Mouse (Mus musculus): ENCODE data around the gene Gm3776. TPM values are rescaled to one million over a fixed set of nuclear protein-coding genes. Genes with fewer than 3 reads are reported as not detected.
"Not testable (repeated sequence)": the region's sequence is repeated elsewhere in the genome, so short reads cannot be mapped to it uniquely, and the experiment has no call there.

Gm3776 gene
- polyA plus RNA-seq, 1 experiment from 2014 or later, result 1.5 TPM

- H3K4me1 ChIP-seq (ENCODE audit: insufficient read depth, low read length); H3K27me3 ChIP-seq (ENCODE audit: insufficient read depth, low read length); H3K9me3 ChIP-seq (ENCODE audit: low read length); H3K27ac ChIP-seq (ENCODE audit: low read length); H3K36me3 ChIP-seq (ENCODE audit: insufficient read depth, low read length); H3K4me3 ChIP-seq (ENCODE audit: low read length); ATAC-seq (ENCODE audit: low FRiP score, low TSS enrichment); H3K4me2 ChIP-seq (replicated peaks; ENCODE audit: low read depth, low read length); H3K9ac ChIP-seq (replicated peaks; ENCODE audit: low read length): not testable (repeated sequence)
- 66% methylated on average over 3 of the region's 3 CpGs for whole genome bisulfite sequencing
These were observed 32.8 kb downstream of the Gm3776 start, which contains the start of gene Gm10639 for GRCm38 (mm10) chr9:78289723-78290122. TSS of gene Gm10639 (plus strand) at chr9:78289923.

DNA sequence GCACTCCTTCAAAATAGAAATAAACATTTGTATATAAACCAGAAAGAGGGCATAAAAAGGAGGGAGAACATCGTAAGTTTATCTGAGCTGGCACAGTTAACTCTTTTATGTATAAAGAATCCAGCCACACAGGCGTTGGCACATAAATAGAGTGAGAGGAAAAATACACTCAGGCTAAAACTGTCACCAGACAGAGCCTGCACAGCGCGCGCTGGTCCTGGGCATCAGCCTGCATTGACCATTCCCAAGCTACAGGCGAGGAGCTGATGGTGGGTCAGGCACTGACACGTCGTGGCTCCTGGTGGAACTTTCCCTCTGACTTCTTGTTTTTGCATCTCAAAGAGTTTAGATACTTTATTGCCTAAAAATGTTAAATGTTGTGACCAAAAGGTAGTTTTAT, 35.5 kb downstream of the Gm3776 start:
- not testable (repeated sequence) for H3K9ac ChIP-seq (replicated peaks; ENCODE audit: low read length); H3K4me1 ChIP-seq (ENCODE audit: insufficient read depth, low read length); H3K27ac ChIP-seq (ENCODE audit: low read length); H3K4me2 ChIP-seq (replicated peaks; ENCODE audit: low read depth, low read length); H3K9me3 ChIP-seq (ENCODE audit: low read length); ATAC-seq (ENCODE audit: low FRiP score, low TSS enrichment); H3K27me3 ChIP-seq (ENCODE audit: insufficient read depth, low read length); H3K4me3 ChIP-seq (ENCODE audit: low read length); H3K36me3 ChIP-seq (ENCODE audit: insufficient read depth, low read length)
- 91% methylated on average over 7 of the region's 8 CpGs for WGBS

- not testable (repeated sequence) for H3K4me1 ChIP-seq (ENCODE audit: insufficient read depth, low read length); H3K36me3 ChIP-seq (ENCODE audit: insufficient read depth, low read length); H3K27ac ChIP-seq (ENCODE audit: low read length); H3K9me3 ChIP-seq (ENCODE audit: low read length); H3K4me2 ChIP-seq (replicated peaks; ENCODE audit: low read depth, low read length); H3K9ac ChIP-seq (replicated peaks; ENCODE audit: low read length); H3K4me3 ChIP-seq (ENCODE audit: low read length); H3K27me3 ChIP-seq (ENCODE audit: insufficient read depth, low read length)
- 89% methylated on average over 1 of the region's 1 CpGs for WGBS
- ATAC-seq (ENCODE audit: low FRiP score, low TSS enrichment), result peak; percentile 87
These were observed 36.8 kb downstream of the Gm3776 start for GRCm38 (mm10) chr9:78293683-78294082.

DNA sequence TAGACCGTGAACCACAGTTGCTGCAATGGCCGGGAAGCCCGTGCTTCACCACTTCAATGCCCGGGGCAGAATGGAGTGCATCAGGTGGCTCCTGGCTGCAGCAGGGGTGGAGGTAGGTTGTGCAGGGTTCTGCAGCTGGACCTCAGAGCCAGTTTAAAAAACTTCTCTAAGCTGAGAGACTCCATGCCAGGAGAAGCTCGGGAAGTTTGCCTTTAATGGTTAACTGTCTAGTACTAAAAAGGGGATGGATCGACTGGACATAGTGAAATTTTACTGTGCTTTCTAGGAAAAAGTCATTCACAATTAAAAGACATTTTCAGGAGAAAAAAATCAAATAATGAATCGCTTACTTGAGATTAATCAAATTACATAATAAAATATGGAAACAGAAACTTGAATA, 37.9 kb downstream of the Gm3776 start:
- not testable (repeated sequence) for H3K27me3 ChIP-seq (ENCODE audit: insufficient read depth, low read length); H3K4me3 ChIP-seq (ENCODE audit: low read length); H3K9me3 ChIP-seq (ENCODE audit: low read length); H3K4me1 ChIP-seq (ENCODE audit: insufficient read depth, low read length); ATAC-seq (ENCODE audit: low FRiP score, low TSS enrichment); H3K4me2 ChIP-seq (replicated peaks; ENCODE audit: low read depth, low read length); H3K27ac ChIP-seq (ENCODE audit: low read length); H3K36me3 ChIP-seq (ENCODE audit: insufficient read depth, low read length); H3K9ac ChIP-seq (replicated peaks; ENCODE audit: low read length)
- WGBS, result 59% methylated on average over 4 of the region's 7 CpGs

- not testable (repeated sequence) for H3K4me3 ChIP-seq (ENCODE audit: low read length); H3K27ac ChIP-seq (ENCODE audit: low read length); H3K9me3 ChIP-seq (ENCODE audit: low read length); H3K27me3 ChIP-seq (ENCODE audit: insufficient read depth, low read length); H3K4me1 ChIP-seq (ENCODE audit: insufficient read depth, low read length); H3K4me2 ChIP-seq (replicated peaks; ENCODE audit: low read depth, low read length); H3K9ac ChIP-seq (replicated peaks; ENCODE audit: low read length); H3K36me3 ChIP-seq (ENCODE audit: insufficient read depth, low read length)
- 9% methylated on average over 6 of the region's 6 CpGs for WGBS
- peak; percentile 44; the same call in 1 of the 2 replicates for ATAC-seq (ENCODE audit: low FRiP score, low TSS enrichment)
These were observed 39.2 kb downstream of the Gm3776 start for GRCm38 (mm10) chr9:78296089-78296488.

- H3K9me3 ChIP-seq (ENCODE audit: low read length), result no peaks in the 10 kb centered on the region
- 75% methylated on average over 1 of the region's 1 CpGs for WGBS
- no peak overlapping the region for H3K9ac ChIP-seq (replicated peaks; ENCODE audit: low read length)
- no peak overlapping the region for H3K4me2 ChIP-seq (replicated peaks; ENCODE audit: low read depth, low read length)
- no peak overlapping the region for H3K4me3 ChIP-seq (ENCODE audit: low read length)
- H3K27ac ChIP-seq (ENCODE audit: low read length), result no peak overlapping the region
- H3K27me3 ChIP-seq (ENCODE audit: insufficient read depth, low read length), result no peaks in the 10 kb centered on the region
- ATAC-seq (ENCODE audit: low FRiP score, low TSS enrichment), result no peak
- no peaks in the 10 kb centered on the region for H3K4me1 ChIP-seq (ENCODE audit: insufficient read depth, low read length)
- no peaks in the 10 kb centered on the region for H3K36me3 ChIP-seq (ENCODE audit: insufficient read depth, low read length)
These were observed 41.3 kb downstream of the Gm3776 start for GRCm38 (mm10) chr9:78298232-78298631.

DNA sequence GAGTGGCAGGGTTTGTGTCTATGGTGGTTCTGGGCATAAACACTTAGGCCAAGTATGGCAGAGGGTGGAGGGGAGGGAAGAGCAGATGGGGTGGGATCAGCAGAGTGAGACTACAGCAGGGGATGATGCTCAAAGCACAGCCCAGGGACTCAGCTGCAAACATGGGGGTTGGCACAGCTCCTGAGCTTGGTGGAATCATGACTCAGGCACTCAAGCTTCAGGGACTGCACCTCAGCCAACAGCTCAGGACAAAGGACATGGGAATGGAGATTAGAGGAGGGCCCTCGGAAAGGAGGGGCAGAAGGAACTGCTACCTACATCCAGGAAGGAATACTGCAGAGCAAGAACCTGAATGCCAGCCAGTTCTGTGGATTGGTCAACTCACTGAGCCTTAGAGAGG, 42.2 kb downstream of the Gm3776 start:
- 64% methylated on average over 1 of the region's 1 CpGs for WGBS

DNA sequence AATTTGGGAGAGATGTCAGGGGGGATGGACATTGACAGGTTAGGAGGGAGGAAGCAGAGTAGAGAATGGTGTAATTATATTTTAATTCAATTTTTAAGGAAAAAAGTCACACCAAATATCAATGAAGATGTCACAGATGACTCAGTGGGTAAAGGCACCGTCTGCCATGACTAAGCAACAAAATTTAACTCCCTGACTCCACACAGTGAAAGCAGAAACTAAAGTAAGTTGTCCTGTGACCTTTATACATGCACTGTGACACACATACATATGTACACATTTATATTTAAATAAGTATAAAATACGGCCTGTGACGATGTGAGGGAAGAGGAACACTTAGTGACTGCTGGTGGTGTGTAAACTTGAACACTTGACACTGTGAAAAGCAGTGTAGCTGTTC, 51.2 kb downstream of the Gm3776 start:
- H3K4me2 ChIP-seq (replicated peaks; ENCODE audit: low read depth, low read length); H3K9me3 ChIP-seq (ENCODE audit: low read length); H3K4me3 ChIP-seq (ENCODE audit: low read length); H3K36me3 ChIP-seq (ENCODE audit: insufficient read depth, low read length); ATAC-seq (ENCODE audit: low FRiP score, low TSS enrichment); H3K27ac ChIP-seq (ENCODE audit: low read length); H3K9ac ChIP-seq (replicated peaks; ENCODE audit: low read length); H3K4me1 ChIP-seq (ENCODE audit: insufficient read depth, low read length); H3K27me3 ChIP-seq (ENCODE audit: insufficient read depth, low read length): not testable (repeated sequence)
- WGBS, result 78% methylated on average over 2 of the region's 3 CpGs

More for the DNA sequence above, 42.2 kb downstream of the Gm3776 start:
- H3K9ac ChIP-seq (replicated peaks; ENCODE audit: low read length); H3K27ac ChIP-seq (ENCODE audit: low read length); ATAC-seq (ENCODE audit: low FRiP score, low TSS enrichment); H3K4me2 ChIP-seq (replicated peaks; ENCODE audit: low read depth, low read length); H3K9me3 ChIP-seq (ENCODE audit: low read length); H3K36me3 ChIP-seq (ENCODE audit: insufficient read depth, low read length); H3K4me3 ChIP-seq (ENCODE audit: low read length); H3K4me1 ChIP-seq (ENCODE audit: insufficient read depth, low read length); H3K27me3 ChIP-seq (ENCODE audit: insufficient read depth, low read length): not testable (repeated sequence)

DNA sequence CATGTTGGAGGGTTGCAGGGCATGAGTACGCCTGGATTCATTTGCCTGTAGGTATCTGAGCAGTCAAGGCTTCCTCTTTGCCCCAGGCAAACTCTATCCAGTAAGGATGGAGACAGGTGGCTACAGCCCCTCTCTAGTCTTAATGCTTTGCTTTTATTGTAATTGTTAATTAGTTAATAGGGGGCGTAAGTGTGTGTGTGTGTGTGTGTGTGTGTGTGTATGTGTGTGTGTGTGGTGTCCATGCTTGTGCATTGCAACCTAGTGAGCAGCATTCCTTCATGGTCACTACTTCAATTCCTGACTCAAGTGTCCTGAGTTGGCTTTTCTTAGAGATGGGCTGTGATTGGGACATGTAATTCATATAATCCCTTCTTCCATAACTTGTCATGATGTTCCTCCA, 57.8 kb downstream of the Gm3776 start, which contains the start of gene Omt2a:
Omt2a (minus strand) TSS at position 101 of the 400 bp plus-strand sequence.
- Histone ChIP-seq H3K9me3 (ENCODE audit: low read length) (no peaks in the 10 kb centered on the region), H3K27ac (ENCODE audit: low read length) (no peak within 1 kb of the TSS), H3K4me2 (replicated peaks; ENCODE audit: low read depth, low read length) (no peak within 1 kb of the TSS), H3K9ac (replicated peaks; ENCODE audit: low read length) (no peak within 1 kb of the TSS), H3K36me3 (ENCODE audit: insufficient read depth, low read length) (no peaks in the 10 kb centered on the region), H3K4me3 (ENCODE audit: low read length) (no peak within 1 kb of the TSS), H3K4me1 (ENCODE audit: insufficient read depth, low read length) (no peaks in the 10 kb centered on the region), H3K27me3 (ENCODE audit: insufficient read depth, low read length) (no peaks in the 10 kb centered on the region)
- no peak for ATAC-seq (ENCODE audit: low FRiP score, low TSS enrichment)
- 86% methylated on average over 2 of the region's 2 CpGs for WGBS

Measured in kidney, embryonic 16.5 days (tissue).